Mouse (Mus musculus) testis, adult 2 months (tissue): Measurements from ENCODE around the gene Ppp2r3a.

Experiments
- CTCF ChIP-seq: fragments of 200-500 bp; IDR thresholded peaks from 2 replicates; pipeline ENCODE4 v1.5.1; 2012; ENCODE audit warnings: low read depth, mild to moderate bottlenecking, inconsistent platforms, low read length, moderate library complexity; ENCODE audit not compliant: control insufficient read depth, insufficient read depth, insufficient replicate concordance
- POLR2A ChIP-seq: fragments of 200-500 bp; IDR thresholded peaks from 2 replicates; pipeline ENCODE4 v1.6.1; 2012; ENCODE audit warnings: low read depth, mild to moderate bottlenecking, inconsistent platforms, low read length, moderate library complexity; ENCODE audit not compliant: control insufficient read depth

- TF ChIP-seq CTCF: no peak
- TF ChIP-seq POLR2A: no peak
Observed at GRCm38 (mm10) chr9:101065076-101065602, 186.5 kb downstream of the Ppp2r3a start.
